Mouse (Mus musculus): ENCODE results near the gene Sp1.
A peak's percentile ranks its signal among the peaks of the same experiment; 100 is the strongest.

Sp1 gene

DNA sequence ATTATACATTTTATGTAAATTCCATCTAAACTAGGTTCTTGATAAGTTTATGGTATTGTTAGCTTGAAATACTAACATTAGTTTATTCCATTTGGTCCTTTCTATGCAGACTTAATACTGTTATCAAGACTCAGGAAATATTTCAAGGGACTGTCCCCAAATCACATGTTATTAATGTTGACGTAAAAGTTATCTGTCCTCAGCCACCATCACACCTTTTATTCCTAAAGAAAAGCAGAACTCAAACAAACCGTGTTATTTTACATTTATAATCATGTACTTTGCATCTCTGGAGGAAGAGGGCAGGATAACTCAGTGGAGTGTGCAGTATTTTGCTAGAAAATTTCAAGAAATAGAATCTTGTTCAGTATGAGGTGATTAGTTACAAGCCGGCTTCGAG is 27.2 kb downstream of the Sp1 start:
- no peak for DNase-seq (ENCODE audit: low spot score)

DNA sequence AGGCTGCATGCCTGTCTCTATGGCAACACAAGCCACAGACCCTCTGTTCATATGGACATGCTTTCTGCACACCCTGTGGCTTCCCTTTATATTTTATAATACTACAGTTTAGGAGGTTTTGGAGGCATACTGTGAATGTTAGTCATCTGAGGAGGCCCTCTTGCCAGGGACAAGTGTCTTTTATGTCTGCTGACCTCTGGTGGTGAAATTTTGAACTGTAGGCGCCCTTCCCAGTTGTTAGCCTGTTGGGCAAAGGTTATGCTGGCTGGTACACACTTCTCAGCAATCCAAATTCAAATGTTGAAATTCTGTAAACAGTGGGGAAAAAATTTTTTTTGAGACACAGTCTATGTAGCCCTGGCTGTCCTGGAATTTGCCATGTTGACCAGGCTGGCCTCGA is 36.5 kb downstream of the Sp1 start:
- DNase-seq (ENCODE audit: low spot score): peak; percentile 56

DNA sequence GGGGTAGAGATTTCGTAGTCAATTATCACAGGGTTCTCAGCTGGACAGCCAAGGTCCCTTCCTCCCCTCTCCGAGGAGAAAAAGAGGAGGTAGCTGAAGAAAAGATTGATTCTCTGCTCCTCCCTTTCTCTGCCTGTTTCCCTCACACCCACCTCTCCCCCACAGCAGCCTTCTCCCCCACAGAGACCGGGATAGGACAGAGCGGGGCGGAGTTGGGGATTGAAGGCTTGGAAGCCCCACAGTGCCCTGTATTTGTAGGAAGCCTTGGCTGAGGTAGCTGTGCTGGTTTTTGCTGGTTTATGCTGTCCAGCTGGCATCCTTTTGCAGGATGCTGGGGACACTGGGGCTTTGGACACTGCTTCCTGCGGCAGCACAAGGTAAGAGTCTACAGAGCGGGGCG is 39.2 kb downstream of the Sp1 start, which contains the start of gene Amhr2:
Gene Amhr2 (plus strand): TSS at position 222 of the 400 bp plus-strand sequence.
- no peak for DNase-seq (ENCODE audit: low spot score)

DNA sequence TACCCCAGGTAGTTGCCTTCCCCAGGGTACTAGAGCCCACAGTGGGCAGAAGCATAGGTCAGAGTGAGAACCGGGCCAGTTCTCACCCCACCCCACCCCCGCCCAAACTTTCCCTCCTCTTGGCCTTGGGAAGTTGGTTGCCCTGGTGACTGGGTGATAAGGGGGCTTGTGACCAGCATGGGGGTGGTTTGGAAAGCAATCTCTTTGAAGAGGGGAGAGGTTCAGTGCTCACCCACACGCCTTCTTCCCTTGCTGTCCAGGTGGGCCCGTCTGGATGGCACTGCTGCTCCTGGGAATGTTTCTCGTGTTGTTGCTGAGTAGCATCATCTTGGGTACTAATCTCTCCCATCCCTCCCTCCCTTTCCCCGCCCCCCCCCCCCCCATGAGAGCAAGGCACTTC is 40.5 kb downstream of the Sp1 start:
- DNase-seq (ENCODE audit: low spot score): no peak

DNA sequence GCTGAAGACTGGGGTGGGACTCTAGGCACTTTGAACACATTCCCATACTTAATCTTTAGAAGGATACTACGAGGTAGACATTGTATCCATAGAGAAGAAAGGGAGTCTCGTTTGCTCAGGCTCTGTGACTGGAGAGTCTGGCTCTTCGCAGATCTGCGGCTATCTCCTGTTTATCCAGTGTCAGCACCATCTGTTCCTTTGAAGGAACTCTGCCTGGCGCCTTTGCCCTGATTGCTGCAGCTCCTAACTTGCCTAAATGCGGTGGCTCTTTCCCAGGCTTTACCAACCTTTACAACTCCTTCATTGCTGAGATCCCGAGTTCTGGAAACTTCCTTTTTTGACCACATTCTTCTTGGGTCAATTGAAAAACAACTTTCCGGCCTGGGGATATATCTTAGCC is 43.4 kb downstream of the Sp1 start:
- no peak for DNase-seq (ENCODE audit: low spot score)

DNA sequence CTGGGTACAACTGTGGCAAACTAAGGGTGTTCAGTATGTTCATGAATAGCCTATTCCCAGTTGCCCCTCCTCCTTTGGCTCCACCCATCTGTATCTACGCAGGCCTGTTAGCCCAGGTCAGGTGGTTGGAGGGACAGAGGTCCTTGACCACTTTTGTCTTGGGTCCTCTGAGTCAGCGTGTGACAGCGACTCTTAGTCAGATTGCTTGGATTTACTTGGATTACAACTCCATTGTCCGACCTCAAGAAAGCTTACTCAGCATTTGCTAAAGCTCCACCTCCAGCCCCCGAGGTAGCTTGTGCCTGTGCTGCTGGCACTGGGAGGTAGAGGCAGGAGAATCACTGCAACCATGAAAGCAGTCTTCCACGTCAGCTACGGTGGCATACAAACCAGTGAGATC is 45.0 kb downstream of the Sp1 start:
- no peak for DNase-seq (ENCODE audit: low spot score)

DNA sequence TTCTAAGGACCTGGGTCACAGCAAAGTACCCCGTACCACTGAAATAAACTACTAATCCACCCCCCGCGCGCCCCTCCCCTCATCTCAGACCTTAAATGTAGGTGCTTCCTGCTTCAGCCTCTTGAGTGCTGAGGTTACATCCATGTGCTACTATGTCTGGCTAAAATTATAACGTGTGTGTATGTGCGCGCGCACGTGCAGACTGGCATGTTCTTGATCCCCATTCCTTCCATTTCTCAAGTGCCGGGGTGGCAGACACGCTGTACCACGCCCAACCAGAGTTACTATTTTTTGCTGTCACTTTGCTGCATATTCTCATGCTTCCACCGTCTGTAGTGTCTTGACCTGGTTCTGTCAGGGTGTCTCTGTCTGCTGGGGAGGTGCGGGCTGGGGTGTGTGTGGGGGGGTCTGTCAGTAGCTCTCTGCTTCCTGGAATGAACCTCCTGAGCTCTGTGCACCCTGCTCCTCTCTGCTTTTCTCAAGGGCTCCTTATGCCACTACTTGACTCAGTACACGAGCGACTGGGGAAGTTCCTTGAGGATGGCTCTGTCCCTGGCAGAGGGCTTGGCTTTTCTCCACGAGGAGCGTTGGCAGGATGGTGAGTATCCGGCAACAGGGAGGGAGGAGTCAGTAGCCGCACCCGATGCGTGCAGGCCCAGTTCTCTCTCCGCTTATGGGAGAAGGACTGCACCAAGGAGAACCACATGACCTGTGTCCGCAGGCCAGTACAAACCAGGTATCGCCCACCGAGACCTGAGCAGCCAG is 45.9 kb downstream of the Sp1 start:
- DNase-seq (ENCODE audit: low spot score): no peak

DNA sequence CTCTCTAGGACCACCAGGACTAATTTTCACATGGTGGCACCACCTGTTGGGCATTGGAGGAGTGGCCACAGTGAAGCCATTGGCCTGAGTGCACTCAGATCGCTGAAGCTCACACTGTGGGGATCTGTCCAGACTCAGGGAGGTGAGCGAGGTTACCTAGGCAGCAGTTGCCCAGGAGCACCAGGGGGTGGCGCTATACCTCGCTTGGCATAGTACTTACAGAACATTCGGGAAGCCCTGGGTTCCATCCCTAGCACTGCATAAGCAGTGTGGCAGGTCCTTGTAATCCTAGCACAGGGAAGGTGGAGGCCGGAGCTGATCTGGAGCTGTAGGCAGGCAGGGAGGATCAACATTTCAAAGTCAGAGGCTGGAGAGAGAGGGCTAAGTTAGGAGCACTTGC is 50.0 kb downstream of the Sp1 start:
- DNase-seq (ENCODE audit: low spot score): no peak

DNA sequence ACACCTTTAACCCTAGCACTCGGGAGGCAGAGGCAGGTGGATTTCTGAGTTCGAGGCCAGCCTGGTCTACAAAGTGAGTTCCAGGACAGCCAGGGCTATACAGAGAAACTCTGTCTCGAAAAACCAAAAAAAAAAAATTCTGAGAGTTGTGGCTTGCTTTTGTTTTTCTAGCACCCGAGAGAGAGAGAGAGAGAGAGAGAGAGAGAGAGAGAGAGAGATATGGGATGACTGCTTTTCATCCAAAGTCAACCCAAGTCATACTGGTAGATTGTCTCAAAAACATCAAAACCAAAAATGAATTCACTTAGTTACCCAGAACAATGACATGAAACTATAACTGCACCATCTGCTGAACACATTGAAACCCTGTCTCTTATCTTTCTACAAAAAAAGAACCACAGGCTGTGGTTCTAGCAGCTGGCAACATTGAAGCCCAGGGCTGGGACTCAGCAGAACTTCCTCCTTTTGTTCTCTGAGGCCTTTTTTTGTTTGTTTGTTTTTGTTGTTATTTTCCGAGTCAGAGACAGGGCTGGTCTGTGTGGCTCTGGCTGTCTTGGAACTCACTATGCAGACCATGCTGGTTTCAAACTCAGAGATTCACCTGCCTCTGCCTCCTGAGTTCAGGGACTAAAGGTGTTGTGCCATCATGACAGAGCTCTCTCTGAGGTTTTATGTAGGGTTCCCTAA is 52.2 kb downstream of the Sp1 start:
- no peak for DNase-seq (ENCODE audit: low spot score)

DNA sequence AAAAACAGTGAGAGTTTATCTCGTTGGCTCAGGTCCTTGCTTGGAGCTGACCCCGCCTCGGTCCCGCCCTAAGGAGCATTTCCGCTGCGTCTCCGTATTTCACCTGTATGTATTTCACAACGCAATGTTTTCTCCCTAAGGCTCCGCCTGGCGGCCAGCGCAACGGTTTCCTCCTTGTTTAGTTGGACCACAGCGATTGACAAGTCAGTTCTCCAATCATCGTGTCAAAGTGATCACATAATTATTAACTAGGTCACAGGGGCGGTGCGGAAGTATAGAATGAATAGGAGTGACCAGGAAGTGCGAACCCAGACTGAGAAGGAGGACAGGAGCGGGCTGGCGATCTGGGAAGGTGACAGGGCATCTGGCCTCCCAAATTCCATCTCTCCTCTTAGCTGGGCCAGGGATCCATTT is 53.0 kb downstream of the Sp1 start, which contains the start of gene Prr13:
Gene Prr13 (plus strand): TSS at position 125 of the 414 bp plus-strand sequence.
- peak; percentile 67 for DNase-seq (ENCODE audit: low spot score)

DNA sequence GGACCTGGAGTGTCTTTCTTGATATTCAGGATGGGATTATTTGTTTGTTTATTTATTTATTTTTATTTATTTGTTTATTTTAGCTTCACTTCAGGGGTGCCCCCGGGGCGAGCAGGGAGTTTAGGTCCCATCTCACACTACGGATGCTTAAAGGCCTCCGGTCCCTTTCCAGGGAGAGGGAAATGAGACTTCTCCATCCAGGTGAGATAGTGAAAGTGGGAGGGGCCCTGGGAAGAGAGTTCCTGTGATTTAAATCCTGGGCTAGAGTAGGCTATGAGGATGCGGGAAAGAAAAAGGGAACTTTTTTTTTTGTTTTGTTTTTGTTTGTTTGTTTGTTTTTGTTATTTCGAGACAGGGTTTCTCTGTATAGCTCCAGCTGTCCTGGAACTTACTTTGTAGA is 53.4 kb downstream of the Sp1 start:
- DNase-seq (ENCODE audit: low spot score): no peak

DNA sequence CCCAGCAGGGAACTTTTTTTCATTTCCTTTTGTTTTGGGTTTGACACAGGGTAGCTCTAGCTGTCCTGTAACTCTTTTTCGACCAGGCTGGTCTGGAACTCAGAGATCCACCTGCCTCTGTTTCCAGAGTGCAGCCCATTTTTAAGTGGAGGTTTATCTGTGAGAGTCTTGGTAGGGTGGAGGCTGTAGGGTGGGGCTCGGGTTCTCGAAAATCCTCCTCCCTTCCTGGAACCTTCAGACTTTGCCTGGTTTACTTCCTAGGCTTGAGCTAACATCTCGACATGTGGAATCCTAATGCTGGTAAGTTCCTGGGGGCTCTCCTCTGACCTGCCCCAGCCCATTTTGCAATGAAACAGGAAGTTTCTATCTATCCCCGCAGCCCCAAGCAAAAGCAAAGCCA is 53.9 kb downstream of the Sp1 start:
- DNase-seq (ENCODE audit: low spot score): no peak

DNA sequence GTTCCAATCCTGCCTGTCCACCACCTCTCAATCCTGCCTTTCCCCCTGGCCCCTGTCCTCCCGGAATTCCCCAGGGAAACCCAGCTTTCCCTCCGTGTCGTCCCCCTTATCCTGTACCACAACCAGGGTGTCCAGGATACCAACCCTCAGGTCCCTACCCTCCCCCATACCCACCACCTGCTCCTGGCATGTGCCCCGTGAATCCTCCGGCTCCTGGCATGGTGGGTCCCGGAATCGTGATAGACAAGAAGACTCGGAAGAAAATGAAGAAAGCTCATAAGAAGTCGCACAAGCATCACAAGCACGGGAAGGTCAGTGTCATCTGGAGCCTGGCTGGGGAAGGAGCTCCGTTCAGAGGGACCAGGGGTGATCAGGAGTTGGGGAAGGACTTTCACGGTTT is 54.5 kb downstream of the Sp1 start:
- no peak for DNase-seq (ENCODE audit: low spot score)

DNA sequence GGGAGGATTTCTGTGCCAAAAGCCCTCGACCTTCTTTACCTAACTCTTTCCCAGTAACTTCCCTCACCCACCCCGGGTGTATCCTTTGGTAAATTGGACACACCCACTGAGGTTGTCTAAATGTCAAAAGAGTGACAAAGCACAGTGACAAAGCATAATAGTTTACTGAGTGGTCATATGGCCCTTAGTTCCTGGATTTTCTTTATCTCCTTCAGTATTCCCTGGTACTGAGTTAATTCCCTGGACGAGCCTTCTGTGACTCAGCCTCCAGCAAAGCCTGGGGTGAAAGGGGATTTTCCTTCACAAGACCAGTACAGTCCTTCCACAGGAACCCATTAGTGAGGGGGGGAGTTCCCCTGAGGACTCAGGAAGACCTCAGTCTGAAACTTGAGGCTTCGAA is 55.0 kb downstream of the Sp1 start:
- no peak for DNase-seq (ENCODE audit: low spot score)

DNA sequence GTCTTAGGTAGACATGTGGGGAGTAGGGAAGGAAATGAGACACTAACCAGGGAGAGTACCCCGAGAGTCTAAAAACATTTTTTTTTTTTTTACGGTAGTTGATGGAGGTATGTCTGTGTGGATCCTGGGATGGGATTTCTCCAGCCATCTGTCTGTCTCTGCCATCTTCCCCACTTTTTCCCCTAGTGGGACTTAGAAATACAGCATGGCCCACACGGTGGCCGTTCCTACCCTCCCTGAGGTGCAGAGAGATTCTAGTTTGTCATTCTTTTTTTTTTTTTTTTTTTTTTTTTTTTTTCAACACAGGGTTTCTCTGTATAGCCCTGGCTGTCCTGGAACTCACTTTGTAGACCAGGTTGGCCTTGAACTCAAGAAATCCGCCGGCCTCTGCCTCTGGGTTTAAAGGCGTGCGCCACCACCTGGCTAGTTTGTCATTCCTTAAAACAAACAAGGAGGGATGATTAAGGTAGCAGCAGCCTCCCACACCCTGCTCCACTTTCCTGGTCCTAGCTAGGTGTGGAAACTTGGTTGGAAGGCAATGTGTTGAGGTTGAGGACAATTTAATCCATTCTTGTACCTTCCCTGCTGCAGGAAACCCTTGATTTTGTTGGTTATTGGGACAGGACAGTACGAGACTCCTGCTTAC is 55.6 kb downstream of the Sp1 start:
- DNase-seq (ENCODE audit: low spot score): no peak

DNA sequence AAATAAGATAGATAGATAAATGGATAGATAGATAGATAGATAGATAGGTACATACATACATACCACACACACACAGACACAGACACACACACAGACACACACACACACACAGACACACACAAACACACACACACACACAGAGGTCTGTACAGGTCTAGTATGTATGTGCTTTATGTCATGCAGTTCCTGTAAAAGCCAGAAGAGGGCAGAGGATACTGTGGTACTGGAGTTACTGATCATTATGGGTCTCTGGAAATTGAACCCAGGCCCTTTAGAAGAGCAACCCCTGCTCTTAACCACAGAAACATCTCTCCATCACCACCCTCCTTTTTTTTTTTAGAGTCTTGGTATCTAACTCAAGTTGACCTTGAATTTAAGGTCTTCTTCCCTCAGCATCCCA is 57.7 kb downstream of the Sp1 start:
- DNase-seq (ENCODE audit: low spot score): no peak

DNA sequence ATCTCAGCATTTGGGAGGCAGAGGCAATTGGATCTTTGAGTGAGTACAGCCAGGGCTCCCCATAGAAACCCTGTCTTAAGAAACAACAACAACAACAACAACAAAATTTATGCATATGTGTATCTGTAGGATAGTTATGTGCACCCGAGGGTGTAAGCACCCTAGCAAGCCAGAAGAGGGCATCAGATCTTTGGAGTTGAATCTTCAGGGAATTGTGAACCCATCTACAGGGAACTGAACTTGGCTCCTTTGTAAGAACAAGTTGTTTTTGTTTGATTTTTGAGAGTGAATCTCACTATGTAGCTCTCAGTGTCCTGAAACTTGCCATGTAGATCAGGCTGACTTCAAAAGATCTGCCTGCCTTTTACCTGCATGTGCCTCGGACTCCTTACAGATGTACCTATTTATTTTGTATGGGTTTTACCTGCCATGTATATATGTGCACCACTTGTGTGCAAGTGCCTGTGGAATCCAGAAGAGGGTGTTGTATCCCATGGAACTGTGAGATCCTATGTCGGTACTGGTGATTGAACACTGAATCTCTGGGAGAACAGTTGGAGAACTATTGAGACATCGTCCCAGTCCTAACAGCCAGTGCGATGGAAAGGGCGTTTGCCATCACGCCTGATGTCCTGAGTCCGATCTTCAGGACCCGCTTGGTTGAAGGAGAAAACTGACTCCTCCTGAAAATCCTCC is 62.9 kb downstream of the Sp1 start:
- no peak for DNase-seq (ENCODE audit: low spot score)

DNA sequence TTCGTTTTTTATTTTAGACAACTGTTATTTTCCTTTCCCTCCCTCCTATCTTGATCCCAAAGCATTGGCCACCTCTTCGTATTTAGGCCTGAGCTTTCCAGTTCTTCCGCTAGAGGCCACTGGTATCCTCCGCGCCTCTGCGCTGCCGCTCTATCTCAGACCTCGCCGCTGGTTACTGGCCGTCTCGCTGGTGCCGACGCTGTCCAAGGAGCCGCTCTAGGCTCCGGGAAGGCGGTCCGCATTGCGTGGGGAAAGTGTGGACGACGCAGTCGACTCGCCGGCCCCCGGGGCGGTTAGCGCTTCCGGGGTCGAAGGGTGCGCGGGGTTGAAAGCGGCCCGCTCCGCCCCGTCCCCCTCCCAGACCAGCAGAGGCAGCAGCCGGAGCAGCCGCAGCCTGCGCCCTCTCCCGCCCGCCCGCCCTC is 64.3 kb downstream of the Sp1 start, which contains the start of gene Pcbp2:
Gene Pcbp2 (plus strand): TSS at position 357 of the 422 bp plus-strand sequence.
- DNase-seq (ENCODE audit: low spot score): peak; percentile 78

DNA sequence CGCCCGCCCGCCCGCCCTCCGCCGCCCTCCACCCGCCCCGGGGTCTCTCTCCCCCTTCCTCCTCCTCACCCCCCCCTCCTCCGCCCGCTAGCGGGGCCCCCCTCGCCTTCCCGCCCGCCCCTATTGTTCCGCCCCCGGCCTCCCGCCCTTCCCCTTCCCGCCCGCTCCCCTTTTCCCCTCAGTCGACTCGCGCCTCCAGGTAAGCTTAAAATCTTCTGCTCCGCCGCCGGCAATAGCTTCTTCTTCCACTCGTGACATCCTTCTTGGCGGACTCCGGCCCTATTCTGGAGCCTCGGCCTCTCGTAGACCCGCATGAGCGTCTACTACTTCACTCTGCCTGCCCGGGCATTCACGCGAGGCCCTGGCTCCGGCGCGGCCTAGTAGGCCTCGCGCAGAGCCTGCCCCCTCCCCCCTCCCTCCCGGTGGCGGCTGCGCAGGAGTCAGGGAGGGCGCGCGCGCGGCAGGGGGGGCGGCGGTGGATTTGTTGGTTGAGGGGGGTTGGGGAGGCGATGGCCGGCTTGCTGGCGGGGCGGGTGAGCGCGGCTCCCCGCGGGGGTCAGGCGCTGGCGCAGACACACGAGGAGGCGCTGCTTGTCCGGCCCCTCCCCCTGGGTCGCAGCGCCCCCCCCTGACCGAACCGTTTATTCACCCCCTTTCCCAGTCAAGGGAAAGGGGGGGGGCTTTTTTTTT is 64.8 kb downstream of the Sp1 start:
- DNase-seq (ENCODE audit: low spot score): peak; percentile 38

DNA sequence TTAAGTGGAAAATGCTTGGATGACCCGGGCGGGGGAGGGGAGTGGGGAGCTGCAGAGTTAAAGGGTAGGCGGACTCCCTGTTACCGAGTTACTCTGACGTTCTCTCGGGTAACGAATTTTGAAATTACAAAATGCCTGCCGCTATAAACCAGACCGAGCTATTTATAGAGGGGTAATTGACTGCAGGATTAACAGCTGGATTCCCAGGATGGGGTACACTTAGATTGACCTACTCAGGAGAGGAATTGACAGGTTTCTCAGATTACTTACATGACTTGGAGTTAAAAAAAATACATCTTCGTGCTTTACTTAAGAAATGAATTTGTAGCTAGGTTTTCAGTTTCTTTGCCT is 65.3 kb downstream of the Sp1 start:
- no peak for DNase-seq (ENCODE audit: low spot score)

DNA sequence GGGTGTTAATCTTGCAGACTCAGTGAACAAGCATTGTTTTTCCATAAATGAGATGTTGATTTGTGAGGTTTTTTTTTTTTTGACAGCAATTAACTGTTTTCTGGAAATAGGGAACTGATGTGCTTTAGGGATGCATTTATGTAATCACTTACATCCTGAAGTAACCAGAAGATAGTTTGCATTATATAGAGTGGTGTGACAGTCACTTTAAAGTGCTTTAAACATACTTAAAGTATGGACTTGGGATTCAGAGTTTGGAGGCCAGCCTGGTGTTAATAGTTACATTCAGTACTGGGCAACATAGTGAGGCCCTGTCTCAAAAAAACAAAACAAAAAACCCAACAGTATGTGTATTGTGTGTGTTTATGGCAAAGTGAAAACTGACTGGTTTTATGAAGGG is 65.8 kb downstream of the Sp1 start:
- DNase-seq (ENCODE audit: low spot score): no peak

DNA sequence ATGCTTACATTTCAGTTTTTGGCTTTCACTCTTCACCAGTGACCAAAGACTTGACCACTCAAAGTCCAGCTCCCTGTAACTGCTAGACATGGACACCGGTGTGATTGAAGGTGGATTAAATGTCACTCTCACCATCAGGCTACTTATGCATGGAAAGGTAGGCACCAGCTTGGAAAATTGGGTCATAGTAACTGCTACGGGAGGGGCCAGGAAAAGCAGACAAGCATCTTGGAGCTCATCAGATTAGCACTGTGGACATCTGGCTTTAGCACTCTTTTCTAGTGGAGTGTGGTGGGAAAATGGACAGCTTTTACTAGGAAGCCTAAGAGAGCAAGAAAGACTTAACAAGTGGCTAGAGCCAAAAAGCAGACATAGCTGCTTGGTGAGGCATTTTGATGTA is 67.3 kb downstream of the Sp1 start:
- DNase-seq (ENCODE audit: low spot score): no peak

Measured in urinary bladder, postnatal 10 days (tissue).